Mouse (Mus musculus): ENCODE measurements at regions not wholly inside any gene's neighbourhood (a gene's known extent, or its start where the extent isn't known, plus 50 kb on each side); places are given as distances from the start of the nearest gene placed in this dataset.

- DNase-seq (ENCODE audit: low spot score in 2 of 2): no peak
These were observed 209.4 kb upstream of the Zc3h12c start for GRCm38 (mm10) chr9:52377761-52378160.

GRCm38 (mm10) chr9:52376914-52377313 lies 208.5 kb upstream of the Zc3h12c start:
- no peak for DNase-seq (ENCODE audit: low spot score in 2 of 2)

GRCm38 (mm10) chr9:52371296-52371695 lies 202.9 kb upstream of the Zc3h12c start:
- no peak for DNase-seq (ENCODE audit: low spot score in 2 of 2)

GRCm38 (mm10) chr9:52368911-52369310 lies 200.5 kb upstream of the Zc3h12c start:
- DNase-seq (ENCODE audit: low spot score in 2 of 2): no peak

- no peak for DNase-seq (ENCODE audit: low spot score in 2 of 2)
These were observed 199.7 kb upstream of the Zc3h12c start for GRCm38 (mm10) chr9:52368080-52368479.

- DNase-seq (ENCODE audit: low spot score in 2 of 2): no peak
These were observed 197.7 kb upstream of the Zc3h12c start for GRCm38 (mm10) chr9:52366046-52366445.

GRCm38 (mm10) chr9:52361599-52361998 lies 193.2 kb upstream of the Zc3h12c start:
- DNase-seq (ENCODE audit: low spot score in 2 of 2): no peak

GRCm38 (mm10) chr9:52359416-52359815 lies 191.0 kb upstream of the Zc3h12c start:
- no peak for DNase-seq (ENCODE audit: low spot score in 2 of 2)

- no peak for DNase-seq (ENCODE audit: low spot score in 2 of 2)
These were observed 188.2 kb upstream of the Zc3h12c start for GRCm38 (mm10) chr9:52356549-52356948.

GRCm38 (mm10) chr9:52355187-52355982 lies 187.0 kb upstream of the Zc3h12c start:
- DNase-seq (ENCODE audit: low spot score in 2 of 2): no peak

GRCm38 (mm10) chr9:52348536-52349527 lies 180.5 kb upstream of the Zc3h12c start:
- DNase-seq (ENCODE audit: low spot score in 2 of 2): no peak

- DNase-seq (ENCODE audit: low spot score in 2 of 2): no peak
These were observed 176.0 kb upstream of the Zc3h12c start for GRCm38 (mm10) chr9:52344177-52344877.

- no peak for DNase-seq (ENCODE audit: low spot score in 2 of 2)
These were observed 172.7 kb upstream of the Zc3h12c start for GRCm38 (mm10) chr9:52341029-52341428.

- DNase-seq (ENCODE audit: low spot score in 2 of 2): no peak
These were observed 169.5 kb upstream of the Zc3h12c start for GRCm38 (mm10) chr9:52337786-52338322.

GRCm38 (mm10) chr9:52334767-52335166 lies 166.4 kb upstream of the Zc3h12c start:
- no peak for DNase-seq (ENCODE audit: low spot score in 2 of 2)

- no peak for DNase-seq (ENCODE audit: low spot score in 2 of 2)
These were observed 165.5 kb upstream of the Zc3h12c start for GRCm38 (mm10) chr9:52333884-52334283.

- DNase-seq (ENCODE audit: low spot score in 2 of 2): no peak
These were observed 163.4 kb upstream of the Zc3h12c start for GRCm38 (mm10) chr9:52331748-52332147.

- no peak for DNase-seq (ENCODE audit: low spot score in 2 of 2)
These were observed 162.3 kb upstream of the Zc3h12c start for GRCm38 (mm10) chr9:52330652-52331051.

- DNase-seq (ENCODE audit: low spot score in 2 of 2): no peak
These were observed 156.0 kb upstream of the Zc3h12c start for GRCm38 (mm10) chr9:52324347-52324746.

GRCm38 (mm10) chr9:52323757-52324156 lies 155.4 kb upstream of the Zc3h12c start:
- no peak for DNase-seq (ENCODE audit: low spot score in 2 of 2)

- DNase-seq (ENCODE audit: low spot score in 2 of 2): no peak
These were observed 154.9 kb upstream of the Zc3h12c start for GRCm38 (mm10) chr9:52323226-52323625.

GRCm38 (mm10) chr9:52301521-52301920 lies 133.1 kb upstream of the Zc3h12c start:
- no peak for DNase-seq (ENCODE audit: low spot score in 2 of 2)

Data from frontal cortex, postnatal 10 days (tissue).